Mouse (Mus musculus) spleen, embryonic (tissue): ENCODE data around the gene Fam57a.
"Not testable (repeated sequence)": the region's sequence is repeated elsewhere in the genome, so short reads cannot be mapped to it uniquely, and the experiment has no call there.

Source experiments
- CTCF ChIA-PET: fragments of 350-600 bp; sonication (Branson Sonifier 250); formaldehyde crosslinking; loops from one replicate; lab custom pipeline; 2022; lab: Charles Lee

Gene Fam57a

DNA sequence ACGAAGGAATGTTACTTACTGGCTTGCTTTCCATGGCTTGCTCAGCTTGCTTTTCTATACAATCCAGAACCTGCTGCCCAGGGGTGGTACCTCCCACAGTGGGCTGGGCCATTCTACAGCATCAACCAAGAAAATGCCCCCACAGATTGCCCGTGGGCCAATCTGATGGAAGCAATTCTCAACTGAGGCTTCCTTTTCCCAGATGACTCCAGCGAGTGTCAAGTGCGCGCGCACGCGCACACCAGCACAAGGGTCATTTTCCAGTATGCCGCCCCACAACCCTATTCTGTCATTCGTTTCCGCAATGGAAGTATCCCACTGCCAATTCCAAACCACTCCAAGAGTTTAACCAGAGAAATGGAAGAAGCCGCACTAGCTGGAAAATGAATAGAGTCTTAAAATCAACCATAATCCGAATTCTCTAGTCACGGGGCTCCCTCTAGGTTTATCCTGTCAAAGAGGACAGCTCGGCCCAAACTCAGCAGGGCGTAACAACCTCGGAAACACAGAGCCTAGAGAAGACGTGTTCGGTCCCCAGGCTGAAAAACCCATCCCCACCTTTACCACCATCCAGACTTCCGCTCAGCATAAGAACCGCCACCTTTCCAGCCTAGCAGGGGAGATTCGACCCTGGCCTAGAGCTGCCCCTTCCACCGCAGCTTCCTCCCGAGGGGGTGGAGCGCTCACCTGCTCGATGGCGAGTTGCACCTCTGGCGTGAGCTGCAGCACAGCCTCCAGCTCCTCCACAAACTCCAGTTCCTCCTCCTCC is 561 bp upstream of the Fam57a start:
- CTCF ChIA-PET, result interaction anchor here (1.2 kb wide), 1 partner anchor 12 kb away, joined by 3 read pairs; no protein-coding TSS in a partner anchor

DNA sequence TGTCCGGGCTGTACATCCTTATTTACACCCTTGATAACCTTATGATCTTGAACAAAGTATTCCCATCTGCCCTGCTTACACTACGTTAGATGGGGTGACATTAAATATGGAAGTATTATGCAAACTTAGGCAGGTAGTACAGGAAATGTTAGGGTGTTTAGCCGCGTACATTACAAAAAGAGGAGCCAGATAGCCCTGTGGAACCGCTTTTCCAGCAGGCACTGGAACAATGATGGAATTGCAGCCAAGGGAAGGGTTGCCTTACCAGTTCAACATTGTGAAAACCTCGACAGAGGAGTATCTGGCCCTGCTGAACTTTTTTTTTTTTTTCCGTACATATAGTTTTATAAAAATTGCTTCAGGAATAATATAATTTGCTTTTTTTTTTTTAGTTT is 672 bp downstream of the Fam57a start:
- CTCF ChIA-PET, result no interaction called here

DNA sequence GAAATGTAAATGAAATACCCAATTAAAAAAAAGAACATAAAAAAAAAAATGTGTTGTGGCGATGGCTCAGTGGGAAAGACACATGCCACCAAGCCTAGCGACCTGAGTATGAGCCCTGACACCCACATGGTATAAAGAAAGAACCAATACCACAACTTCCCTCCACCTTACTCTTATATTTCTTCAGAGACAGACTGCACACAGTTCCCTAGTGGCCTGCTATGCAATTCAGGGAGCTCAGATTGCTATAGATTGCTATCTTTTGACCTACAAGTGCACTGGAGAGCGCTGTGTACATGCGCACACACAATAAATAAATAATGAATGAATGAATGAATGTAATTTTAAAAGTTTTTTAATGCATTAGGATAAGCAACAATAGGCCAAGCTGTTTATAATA is 4.3 kb downstream of the Fam57a start:
- CTCF ChIA-PET, result interaction anchor here (0.6 to 0.7 kb wide), 2 partner anchors 13 to 1219 kb away, joined by 3 to 13 read pairs; no protein-coding TSS in a partner anchor

DNA sequence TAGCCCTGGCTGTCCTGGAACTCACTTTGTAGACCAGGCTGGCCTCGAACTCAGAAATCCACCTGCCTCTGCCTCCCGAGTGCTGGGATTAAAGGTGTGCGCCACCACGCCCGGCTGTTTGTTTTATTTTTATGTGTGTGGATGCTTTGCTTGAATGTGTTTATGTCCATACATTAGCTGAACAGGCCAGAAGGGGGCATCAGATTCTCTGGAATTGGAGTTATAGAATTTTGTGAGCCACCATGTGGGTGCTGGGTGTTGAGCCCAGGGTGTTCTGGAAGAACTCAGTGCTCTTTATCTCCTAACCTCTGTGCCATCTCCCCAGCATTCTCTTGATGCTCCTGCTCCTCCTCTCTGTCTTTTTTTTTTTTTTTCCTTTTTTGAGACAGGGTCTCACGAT is 7.4 kb downstream of the Fam57a start:
- CTCF ChIA-PET, result interaction anchor here (0.7 kb wide), 2 partner anchors 27 to 34 kb away, joined by 5 to 8 read pairs; no protein-coding TSS in a partner anchor

DNA sequence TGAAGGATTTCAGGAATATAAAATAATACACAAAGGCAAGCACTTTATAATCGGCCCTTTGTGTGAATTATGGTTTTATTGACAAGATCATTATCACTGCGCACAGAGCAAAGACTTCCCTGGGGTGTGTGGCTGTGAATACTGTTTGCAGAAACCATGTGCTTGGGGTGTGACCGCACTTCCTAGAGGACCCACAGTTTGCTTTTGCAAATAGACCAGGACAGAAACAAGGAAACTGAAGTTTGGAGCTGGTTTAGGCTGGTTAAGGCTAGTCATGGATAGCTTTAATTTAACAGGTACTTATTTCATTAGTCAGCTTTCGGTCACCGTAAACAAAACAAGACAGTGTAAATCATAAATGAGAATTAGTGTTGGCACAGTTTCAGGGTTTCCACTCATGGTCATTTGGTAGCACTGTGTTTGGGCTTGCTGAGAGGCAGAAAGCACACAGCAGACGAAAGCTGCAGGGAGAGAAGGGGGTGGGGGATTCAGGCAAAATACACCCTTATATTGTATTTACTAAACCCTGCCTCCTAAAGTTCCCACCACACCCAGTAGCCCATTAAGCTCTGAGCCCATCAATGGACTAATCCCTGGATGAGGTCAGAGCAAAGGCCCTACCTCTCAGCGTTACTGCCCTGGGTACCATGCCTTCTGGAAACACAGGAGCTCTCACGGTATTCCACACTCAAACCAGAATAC is 17.0 kb downstream of the Fam57a start:
- CTCF ChIA-PET, result interaction anchor here (0.9 kb wide), 1 partner anchor 20 kb away, joined by 3 read pairs; no protein-coding TSS in a partner anchor

DNA sequence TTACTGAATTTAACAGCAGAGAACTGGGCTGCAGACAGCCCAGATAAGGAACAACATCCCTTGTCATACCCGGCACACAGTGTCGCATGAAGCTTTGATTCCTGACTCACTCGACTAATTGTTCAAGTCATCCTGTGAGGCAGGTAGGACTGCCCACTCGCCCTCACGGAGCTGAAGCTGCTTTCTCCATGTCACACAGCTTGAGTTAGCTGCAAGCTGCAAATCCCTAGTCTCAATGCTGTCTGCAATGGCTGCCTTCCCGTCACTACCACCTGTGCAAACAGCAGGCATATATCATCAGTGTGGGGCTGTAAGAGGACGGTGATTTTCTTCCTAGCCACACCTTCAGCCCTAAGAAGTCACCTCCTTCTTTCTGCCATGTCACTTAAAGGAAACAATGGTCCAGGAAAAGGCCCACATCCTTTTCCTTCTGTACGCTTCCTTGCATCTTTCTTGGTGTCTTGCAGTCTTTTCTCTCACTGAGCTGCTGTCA is 17.6 kb downstream of the Fam57a start:
- CTCF ChIA-PET, result interaction anchor here (0.9 kb wide), 1 partner anchor 19 kb away, joined by 3 read pairs; no protein-coding TSS in a partner anchor

DNA sequence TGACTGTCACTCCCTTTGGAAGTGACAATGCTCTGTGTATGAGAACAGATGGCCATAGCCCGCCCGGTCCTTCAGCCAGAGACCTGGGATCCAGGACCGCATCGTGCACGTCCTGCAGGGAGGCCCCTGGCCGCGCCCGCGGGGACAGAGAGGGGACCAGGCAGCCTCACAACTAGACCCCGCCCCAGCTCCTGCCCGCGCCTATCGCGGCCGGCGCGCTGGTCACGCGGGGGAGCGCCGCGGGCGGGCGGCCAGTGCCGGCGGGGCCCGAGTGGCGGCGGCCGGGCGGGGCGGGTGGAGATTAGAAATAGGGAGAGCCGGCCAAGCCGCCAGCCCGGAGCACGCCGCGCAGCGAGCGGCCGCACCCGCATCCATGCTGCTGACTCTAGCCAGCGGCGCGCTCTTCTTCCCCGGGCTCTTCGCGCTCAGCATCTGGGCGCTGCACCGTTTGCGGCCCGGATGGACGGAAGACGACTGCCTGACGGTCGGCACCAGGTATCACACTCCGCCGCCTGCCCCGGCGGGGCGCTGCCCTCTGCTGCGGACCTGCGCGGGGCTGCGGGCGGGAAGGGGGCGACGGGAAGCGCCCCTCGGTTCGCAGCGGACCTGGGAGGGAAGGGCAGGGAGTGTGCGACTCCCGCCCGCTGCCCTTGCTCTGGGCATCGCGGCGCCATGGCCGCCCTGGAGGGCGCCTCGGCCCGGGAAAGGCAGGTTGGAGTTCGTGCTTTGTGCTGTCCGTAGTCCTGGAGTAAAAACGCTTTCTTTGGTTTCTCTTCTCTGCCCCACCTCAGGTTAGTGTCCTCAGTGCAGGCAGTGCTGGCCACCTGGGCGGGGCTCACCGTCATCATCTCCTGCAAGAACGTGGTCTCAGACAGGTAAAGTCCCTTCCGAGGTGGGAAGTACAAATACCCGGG is 22.5 kb downstream of the Fam57a start:
- CTCF ChIA-PET, result no interaction called here

DNA sequence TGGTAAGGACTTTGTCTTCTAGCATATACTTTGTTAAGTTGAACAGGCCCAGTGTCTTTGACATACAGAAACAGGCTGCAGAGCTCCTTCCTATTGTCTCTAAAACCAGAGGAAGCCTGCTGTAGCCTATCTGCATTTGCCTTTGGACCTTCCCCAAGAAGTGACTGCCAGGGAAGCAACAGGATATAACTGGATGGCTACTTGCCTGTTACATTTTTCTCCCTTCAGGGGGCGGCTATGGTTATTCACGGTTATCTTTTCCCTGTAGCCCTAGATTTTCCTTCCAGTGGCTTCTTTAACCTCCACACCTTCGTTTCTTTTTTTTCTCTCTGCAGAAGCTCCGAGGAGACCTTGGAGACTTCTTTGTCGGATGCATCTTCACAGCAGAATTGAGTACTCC is 27.3 kb downstream of the Fam57a start:
- CTCF ChIA-PET, result no interaction called here

DNA sequence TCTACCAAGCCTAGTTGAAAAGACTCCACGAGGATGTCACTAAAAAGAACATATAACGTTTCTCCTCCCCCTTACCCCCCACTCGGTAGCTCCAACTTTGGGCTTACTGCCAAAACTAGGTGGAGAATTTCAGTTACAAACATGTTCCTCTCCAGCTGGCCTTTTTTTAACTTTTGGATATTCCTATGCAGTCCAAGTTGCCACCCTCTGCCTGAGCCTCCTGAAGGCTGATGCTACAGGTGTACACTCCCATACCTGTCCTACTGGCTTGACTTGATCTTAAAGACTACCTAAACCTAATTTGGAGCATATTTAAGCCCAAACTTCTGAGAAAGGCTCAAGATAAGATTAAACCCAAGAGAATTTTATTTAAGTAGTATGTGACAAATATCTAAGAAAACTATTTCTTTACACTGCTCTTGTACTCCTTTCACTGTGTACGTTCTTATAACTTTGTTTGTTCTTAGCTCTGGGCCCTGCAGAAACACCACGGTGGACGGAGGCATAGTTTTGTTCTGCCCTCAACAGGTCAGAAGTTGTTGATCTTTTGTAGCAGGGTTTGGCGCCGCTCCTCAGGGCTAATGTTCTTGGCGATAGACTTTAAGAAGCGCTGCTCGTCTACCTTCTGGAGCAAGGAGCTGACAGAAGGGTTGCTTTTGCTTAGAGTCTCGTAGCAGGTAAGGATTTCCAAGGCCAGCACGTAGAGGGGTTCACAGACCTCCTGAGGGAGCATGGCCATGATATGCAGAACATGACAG is 30.9 kb downstream of the Fam57a start:
- CTCF ChIA-PET, result no interaction called here

DNA sequence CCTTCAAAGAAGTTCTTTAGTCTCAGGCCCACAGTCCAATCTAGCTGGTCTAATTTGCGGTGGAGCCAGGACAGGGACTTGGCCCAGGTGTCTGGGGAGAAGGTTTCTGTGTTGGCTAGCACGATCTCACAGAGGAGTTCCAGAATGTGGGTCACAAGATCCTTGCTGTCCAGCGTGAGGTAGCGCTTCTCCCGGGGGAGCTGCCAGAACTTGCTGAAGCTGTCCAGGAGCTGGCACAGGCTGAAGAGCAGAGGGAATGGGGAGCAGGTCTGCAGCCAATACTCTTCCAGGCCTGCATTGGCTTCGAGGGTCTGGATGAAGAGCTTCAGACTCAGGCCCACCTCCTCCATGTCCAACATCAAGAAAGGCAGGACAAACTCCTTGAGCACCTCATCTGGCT is 32.1 kb downstream of the Fam57a start:
- CTCF ChIA-PET, result not testable (repeated sequence)

DNA sequence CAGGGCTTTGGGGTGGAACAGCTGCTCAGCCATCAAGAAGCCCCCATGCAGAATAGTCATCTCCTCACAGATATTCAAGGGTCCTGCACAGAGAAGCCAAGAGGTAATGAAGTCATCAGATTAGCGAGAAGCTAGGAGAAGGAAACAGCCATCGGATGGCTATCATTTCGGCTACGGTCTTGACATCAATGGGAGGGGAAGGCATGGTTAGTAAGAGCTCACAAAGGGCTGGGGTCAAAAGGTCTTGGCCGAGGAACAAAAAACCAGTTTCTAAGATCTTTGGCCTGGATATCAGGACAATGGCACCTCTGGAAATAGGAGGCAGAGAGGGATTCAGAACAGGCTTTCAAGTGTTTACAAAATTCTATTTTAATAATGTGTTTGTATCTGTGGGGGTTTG is 34.4 kb downstream of the Fam57a start:
- CTCF ChIA-PET, result interaction anchor here (0.6 kb wide), 1 partner anchor 27 kb away, joined by 8 read pairs; no protein-coding TSS in a partner anchor

DNA sequence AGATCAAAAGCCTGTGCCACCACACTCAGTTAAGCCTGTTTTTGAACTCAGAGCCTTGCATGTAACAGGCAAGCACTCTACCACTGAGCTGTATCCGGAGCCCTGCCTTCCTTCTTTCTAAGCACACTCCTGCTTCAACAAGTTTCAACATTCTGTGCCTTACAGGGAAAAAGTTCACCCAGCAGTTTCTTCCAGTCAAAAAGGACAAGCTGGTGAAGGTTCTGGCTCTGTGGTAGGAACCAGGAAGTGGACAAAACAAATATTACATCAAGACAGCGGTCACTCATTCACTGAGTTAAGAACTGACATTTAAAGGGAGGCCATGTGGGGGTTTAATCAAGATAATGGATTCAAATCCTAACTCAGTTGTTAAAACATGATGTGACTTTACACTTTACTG is 35.5 kb downstream of the Fam57a start:
- CTCF ChIA-PET, result no interaction called here

DNA sequence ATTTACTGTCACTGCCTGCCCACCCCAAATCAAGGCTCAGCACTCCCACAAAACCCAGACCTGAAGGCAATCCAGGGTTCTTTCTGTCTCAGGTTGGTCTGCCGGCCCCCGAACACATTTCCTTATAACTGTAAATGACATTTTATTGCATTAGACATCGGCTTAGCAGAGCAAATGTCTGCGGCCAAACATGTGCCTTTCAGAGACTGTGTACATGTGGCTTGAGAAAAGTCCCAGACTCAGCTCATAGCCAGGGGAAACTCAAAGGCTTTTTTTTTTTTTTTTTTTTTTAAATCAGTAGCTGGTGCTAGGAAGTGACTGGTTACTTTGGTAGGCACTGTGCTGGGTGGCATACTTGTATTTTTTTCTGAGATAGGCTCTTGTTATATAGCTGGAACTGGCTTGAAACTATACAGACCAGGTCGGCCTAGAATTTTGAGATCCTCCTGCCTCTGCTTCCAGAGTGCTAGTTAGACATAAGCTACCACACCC is 36.6 kb downstream of the Fam57a start:
- CTCF ChIA-PET, result interaction anchor here (0.7 kb wide), 1 partner anchor 19 kb away, joined by 3 read pairs; no protein-coding TSS in a partner anchor

DNA sequence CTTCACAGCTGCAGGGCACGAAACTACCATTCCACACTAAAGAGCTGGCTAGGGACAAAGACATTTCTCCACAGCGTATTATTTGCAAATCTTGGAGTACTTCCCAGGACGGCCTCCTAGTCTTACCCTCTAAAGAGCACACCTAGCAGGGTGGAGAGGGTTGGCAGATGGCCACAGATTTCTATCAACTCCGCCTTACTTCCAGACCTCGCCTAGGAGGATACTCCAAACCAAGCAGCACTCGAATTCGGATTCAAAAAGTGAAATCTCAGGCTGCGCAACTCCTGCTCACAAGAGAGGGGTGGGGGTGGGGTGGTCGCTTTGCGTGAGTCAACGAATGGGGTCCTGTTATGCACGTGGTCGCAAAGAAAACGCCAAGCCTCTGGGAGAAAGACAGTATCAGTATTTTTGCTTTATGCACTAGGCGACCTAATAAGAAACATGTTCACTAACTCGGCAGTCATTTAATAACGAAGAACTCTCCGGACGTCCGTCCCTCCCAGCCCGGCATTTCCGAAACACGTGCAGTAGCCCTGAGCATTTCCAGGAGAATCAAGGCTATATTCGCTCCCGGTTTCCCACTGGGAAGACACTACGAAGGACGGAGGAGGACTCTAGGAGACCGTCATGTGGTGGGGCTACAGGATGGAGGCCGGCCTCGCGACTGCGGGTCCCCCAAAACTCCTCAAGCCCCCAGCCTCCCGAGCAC is 37.4 kb downstream of the Fam57a start:
- CTCF ChIA-PET, result interaction anchor here (0.7 kb wide), 1 partner anchor 20 kb away, joined by 3 read pairs; no protein-coding TSS in a partner anchor

DNA sequence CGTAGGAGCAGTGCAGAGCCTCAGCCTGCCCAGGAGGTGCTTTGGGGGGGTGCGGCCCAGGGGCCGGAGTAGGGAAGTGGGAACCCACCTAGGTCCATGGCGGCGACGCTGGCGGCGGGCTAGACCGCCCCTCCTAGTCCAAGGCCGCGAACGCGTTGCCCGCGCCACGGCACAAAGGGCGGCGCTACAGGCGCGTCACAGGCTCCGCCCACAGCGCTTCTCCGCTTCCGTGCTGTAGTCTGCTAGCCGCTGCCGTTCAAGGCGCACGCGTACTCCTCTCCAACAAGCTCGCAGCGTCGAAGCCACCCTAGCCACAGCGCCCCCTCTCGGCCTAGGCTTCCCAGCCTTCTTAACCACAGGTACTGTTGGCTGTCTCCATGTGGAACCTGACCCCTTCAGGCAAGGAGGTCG is 37.9 kb downstream of the Fam57a start, which contains the start of the genes Dbil5 and Gemin4:
Gene Dbil5, plus strand, starts transcription at position 219 of the 411 bp plus-strand sequence.
Gene Gemin4, minus strand, starts transcription at position 275 of the 411 bp plus-strand sequence.
- CTCF ChIA-PET, result interaction anchor here (0.6 kb wide), 1 partner anchor 913 kb away, joined by 4 read pairs; no protein-coding TSS in a partner anchor

DNA sequence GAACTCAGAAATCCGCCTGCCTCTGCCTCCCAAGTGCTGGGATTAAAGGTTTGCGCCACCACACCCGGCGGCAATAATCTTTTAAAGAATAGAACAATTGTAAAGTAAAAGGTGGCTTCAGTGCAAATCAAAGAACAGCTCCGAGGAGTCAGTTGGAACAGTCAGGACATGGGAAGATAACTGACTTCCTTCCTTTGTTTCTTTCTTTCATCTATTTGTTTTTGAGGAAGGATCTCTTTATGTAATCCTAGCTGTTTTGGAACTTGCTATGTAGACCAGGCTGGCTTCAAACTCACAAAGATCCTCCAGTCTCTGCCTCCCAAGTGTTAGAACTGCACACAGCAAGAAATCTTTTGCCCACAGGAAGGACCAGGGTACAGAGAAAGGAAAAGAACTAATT is 45.2 kb downstream of the Fam57a start:
- CTCF ChIA-PET, result no interaction called here

DNA sequence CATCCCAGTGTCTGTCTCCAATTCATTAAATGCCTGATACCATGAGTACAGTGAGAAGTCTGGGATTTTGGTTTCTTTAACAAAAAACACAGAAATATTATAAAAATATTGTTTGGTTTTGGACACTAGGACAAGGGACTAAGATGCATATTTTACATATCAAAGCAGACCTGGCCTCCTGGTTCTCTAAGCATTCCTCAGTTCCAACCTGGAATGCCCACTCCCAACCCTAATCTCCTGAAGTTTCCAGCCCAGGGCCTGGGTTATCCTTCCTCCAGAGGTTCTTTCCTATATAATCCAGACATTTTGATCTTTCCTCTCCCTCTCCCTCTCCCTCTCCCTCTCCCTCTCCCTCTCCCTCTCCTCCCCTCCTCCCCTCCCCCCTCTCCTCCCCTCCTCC is 45.6 kb downstream of the Fam57a start:
- CTCF ChIA-PET, result no interaction called here

DNA sequence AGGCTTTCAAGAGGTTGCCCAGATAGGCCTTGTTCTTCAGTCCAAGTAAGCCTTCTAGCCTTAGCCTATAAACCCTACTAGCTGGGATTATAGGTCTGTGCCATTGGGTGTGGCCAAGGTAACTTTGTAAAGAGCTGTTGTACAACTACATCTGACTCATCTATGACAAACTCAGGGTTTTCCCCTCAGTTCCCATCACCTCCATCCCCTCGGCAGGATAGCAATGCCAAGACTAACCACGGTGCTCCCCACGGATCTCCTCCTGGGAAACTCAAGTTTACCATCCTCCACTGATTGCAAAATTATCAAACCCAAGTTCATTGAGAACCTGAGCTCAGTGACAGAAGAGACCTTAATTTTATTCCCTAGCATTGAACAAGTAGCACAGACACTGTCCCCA is 56.7 kb downstream of the Fam57a start:
- CTCF ChIA-PET, result interaction anchor here (0.6 kb wide), 1 partner anchor 639 kb away, joined by 3 read pairs; no protein-coding TSS in a partner anchor

DNA sequence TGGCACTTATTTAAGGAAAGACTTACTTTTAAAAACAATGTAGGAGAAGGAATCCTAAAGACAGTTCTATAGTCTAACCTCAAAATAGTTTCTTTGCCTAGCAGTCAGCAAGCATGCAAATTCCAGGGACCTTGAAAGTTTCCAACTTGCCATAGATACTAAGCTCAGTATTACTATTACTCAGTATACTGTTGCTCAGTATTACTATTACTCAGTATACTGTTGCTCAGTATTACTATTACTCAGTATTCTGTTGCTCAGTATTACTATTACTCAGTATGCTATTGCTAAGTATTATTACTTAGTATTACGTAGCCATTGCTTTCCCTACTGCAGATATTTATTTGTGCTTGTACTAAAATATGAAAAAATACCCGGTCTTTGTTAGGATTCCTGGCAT is 60.3 kb downstream of the Fam57a start:
- CTCF ChIA-PET, result interaction anchor here (0.6 kb wide), 1 partner anchor 521 kb away, joined by 14 read pairs; no protein-coding TSS in a partner anchor
